Mouse (Mus musculus): ENCODE data around the gene Wipf3. TPM values are rescaled to one million over a fixed set of nuclear protein-coding genes. Genes with fewer than 3 reads are reported as not detected.

The Wipf3 gene
- polyA plus RNA-seq, 1 experiment: 0.37 TPM

GRCm38 (mm10) chr6:54472846-54473715 lies 43.7 kb downstream of the Wipf3 start:
- no peaks in the 10 kb centered on the region; the same call in 1 of the 2 replicates for H3K4me1 ChIP-seq (ENCODE audit: control insufficient read depth, insufficient read depth, low read length)

DNA sequence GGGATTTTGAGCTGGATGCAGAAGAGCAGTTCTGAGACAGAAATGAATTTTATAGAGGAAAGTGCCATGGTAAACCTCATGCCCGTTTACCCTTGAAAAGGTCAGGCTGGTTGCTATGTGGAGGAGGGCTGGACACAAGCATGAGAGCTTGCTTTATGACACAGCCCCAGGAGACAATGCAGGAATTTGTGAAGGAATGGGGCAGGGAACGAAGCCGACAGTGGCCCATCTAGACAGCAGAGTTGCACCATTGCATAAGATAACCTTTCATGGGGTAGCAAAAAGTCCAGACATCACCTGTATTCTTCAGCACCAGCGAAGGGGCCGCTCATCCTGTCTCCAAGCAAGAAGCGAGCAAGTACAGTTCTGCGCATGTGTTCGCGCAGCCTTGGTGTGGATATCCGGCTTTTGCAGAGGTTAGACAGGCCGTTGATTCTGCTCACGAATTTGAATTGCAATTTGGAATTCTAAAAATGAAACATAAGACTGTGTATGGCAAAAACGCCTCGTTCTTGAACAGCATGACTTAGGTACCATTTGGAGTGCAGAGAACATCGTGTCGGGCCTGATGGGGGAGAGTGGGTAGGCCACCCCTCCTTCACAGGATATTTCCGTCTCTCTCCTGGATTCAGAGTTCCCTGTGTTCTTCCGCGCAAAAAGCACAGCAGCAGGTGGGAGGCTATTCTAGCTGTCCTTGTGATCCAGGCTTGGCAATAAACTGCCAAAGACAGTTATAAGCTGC lies 46.7 kb downstream of the Wipf3 start:
- H3K27ac ChIP-seq (ENCODE audit: control insufficient read depth, insufficient read depth, low read depth, low read length, poor library complexity): no peak overlapping the region
- no peak for TF ChIP-seq POLR2A (IDR thresholded peaks at IDR 0.05; ENCODE audit: borderline replicate concordance, control insufficient read depth, low read depth, low read length)
- TF ChIP-seq CTCF (IDR thresholded peaks at IDR 0.05; ENCODE audit: control insufficient read depth, insufficient read depth, low read length): no peak
- 89% methylated on average over 19 of the region's 19 CpGs for WGBS
- H3K4me3 ChIP-seq (replicated peaks; ENCODE audit: control insufficient read depth, low read depth, low read length): no peak overlapping the region
- no peaks in the 10 kb centered on the region; the same call in 1 of the 2 replicates for H3K4me1 ChIP-seq (ENCODE audit: control insufficient read depth, insufficient read depth, low read length)

More at GRCm38 (mm10) chr6:54472846-54473715, 43.7 kb downstream of the Wipf3 start:
- Histone ChIP-seq H3K4me3 (replicated peaks; ENCODE audit: control insufficient read depth, low read depth, low read length) (no peak overlapping the region), H3K27ac (ENCODE audit: control insufficient read depth, insufficient read depth, low read depth, low read length, poor library complexity) (no peak overlapping the region)
- 73% methylated on average over 8 of the region's 8 CpGs for WGBS
- TF ChIP-seq POLR2A (IDR thresholded peaks at IDR 0.05; ENCODE audit: borderline replicate concordance, control insufficient read depth, low read depth, low read length) (no peak), CTCF (IDR thresholded peaks at IDR 0.05; ENCODE audit: control insufficient read depth, insufficient read depth, low read length) (no peak)

GRCm38 (mm10) chr6:54478646-54479324 lies 49.4 kb downstream of the Wipf3 start:
- TF ChIP-seq CTCF (IDR thresholded peaks at IDR 0.05; ENCODE audit: control insufficient read depth, insufficient read depth, low read length): no peak
- no peak for TF ChIP-seq POLR2A (IDR thresholded peaks at IDR 0.05; ENCODE audit: borderline replicate concordance, control insufficient read depth, low read depth, low read length)
- Histone ChIP-seq H3K4me3 (replicated peaks; ENCODE audit: control insufficient read depth, low read depth, low read length) (no peak overlapping the region), H3K4me1 (ENCODE audit: control insufficient read depth, insufficient read depth, low read length) (no peaks in the 10 kb centered on the region; the same call in 1 of the 2 replicates), H3K27ac (ENCODE audit: control insufficient read depth, insufficient read depth, low read depth, low read length, poor library complexity) (no peak overlapping the region)
- 71% methylated on average over 5 of the region's 5 CpGs for WGBS

- WGBS: 84% methylated on average over 15 of the region's 15 CpGs
- H3K4me3 ChIP-seq (replicated peaks; ENCODE audit: control insufficient read depth, low read depth, low read length): no peak overlapping the region
- no peak overlapping the region for H3K27ac ChIP-seq (ENCODE audit: control insufficient read depth, insufficient read depth, low read depth, low read length, poor library complexity)
- no peaks in the 10 kb centered on the region; the same call in 1 of the 2 replicates for H3K4me1 ChIP-seq (ENCODE audit: control insufficient read depth, insufficient read depth, low read length)
- TF ChIP-seq CTCF (IDR thresholded peaks at IDR 0.05; ENCODE audit: control insufficient read depth, insufficient read depth, low read length) (no peak), POLR2A (IDR thresholded peaks at IDR 0.05; ENCODE audit: borderline replicate concordance, control insufficient read depth, low read depth, low read length) (no peak)
Measured at GRCm38 (mm10) chr6:54481390-54482112, 52.1 kb downstream of the Wipf3 start.

DNA sequence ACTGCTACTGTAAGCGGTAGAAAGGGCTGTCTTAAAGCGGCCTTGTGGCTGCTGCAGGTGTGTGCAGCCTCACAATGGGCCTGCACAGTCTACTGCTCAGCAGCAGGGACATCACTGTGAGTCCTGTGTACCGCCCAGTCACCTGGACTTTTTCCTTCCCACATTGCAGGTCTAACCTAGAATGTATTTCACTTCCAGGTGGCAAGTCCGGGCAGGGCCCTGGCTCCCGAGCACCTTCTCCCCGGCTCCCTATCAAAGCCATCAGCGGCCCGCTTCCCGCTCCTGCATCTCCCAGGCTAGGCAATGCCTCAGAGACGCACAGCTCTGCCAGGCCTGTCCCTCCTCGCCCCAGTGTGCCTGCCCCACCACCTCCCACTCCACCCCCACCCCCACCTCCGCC lies 55.6 kb downstream of the Wipf3 start:
- 56% methylated on average over 12 of the region's 12 CpGs for WGBS
- Histone ChIP-seq H3K4me3 (replicated peaks; ENCODE audit: control insufficient read depth, low read depth, low read length) (no peak overlapping the region), H3K4me1 (ENCODE audit: control insufficient read depth, insufficient read depth, low read length) (no peaks in the 10 kb centered on the region), H3K27ac (ENCODE audit: control insufficient read depth, insufficient read depth, low read depth, low read length, poor library complexity) (no peak overlapping the region)
- TF ChIP-seq POLR2A (IDR thresholded peaks at IDR 0.05; ENCODE audit: borderline replicate concordance, control insufficient read depth, low read depth, low read length) (no peak), CTCF (IDR thresholded peaks at IDR 0.05; ENCODE audit: control insufficient read depth, insufficient read depth, low read length) (no peak)

- no peak for TF ChIP-seq POLR2A (IDR thresholded peaks at IDR 0.05; ENCODE audit: borderline replicate concordance, control insufficient read depth, low read depth, low read length)
- no peak for TF ChIP-seq CTCF (IDR thresholded peaks at IDR 0.05; ENCODE audit: control insufficient read depth, insufficient read depth, low read length)
- Histone ChIP-seq H3K4me1 (ENCODE audit: control insufficient read depth, insufficient read depth, low read length) (no peaks in the 10 kb centered on the region), H3K27ac (ENCODE audit: control insufficient read depth, insufficient read depth, low read depth, low read length, poor library complexity) (no peak overlapping the region), H3K4me3 (replicated peaks; ENCODE audit: control insufficient read depth, low read depth, low read length) (no peak overlapping the region)
- WGBS: 21% methylated on average over 23 of the region's 25 CpGs
Measured at GRCm38 (mm10) chr6:54485435-54485901, 56.1 kb downstream of the Wipf3 start.

DNA sequence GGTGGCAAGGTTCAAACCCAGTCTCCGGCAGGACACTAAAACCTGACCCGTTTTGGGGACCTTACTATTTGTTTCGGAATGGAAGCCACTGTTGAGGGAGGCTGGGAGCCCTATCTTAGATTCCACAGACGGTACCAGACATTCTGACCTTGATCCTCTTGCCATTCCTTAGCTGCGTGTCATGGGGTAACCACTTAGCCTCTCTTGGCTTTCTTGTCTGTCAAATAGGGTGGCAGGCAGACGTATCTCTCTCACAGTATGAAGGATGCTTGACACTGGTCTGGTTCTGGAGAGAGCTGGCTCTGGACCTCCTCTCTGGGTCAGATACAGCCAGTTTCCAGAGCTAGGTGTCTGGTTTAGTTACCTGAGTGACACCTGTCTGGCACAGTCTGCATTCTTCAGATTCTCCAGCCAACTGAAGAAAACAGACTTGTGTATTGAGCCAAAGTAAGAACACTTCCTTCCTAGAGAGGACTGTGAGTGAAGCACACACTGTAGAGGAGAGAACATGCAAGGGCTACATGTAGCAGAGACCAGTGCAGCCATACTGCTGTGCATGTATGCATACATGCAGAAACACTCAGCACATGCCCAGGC lies 56.7 kb downstream of the Wipf3 start:
- H3K4me3 ChIP-seq (replicated peaks; ENCODE audit: control insufficient read depth, low read depth, low read length): no peak overlapping the region
- WGBS: 58% methylated on average over 6 of the region's 6 CpGs
- TF ChIP-seq CTCF (IDR thresholded peaks at IDR 0.05; ENCODE audit: control insufficient read depth, insufficient read depth, low read length) (no peak), POLR2A (IDR thresholded peaks at IDR 0.05; ENCODE audit: borderline replicate concordance, control insufficient read depth, low read depth, low read length) (no peak)

More for the DNA sequence above, 56.7 kb downstream of the Wipf3 start:
- no peak overlapping the region for H3K27ac ChIP-seq (ENCODE audit: control insufficient read depth, insufficient read depth, low read depth, low read length, poor library complexity)
- H3K4me1 ChIP-seq (ENCODE audit: control insufficient read depth, insufficient read depth, low read length): no peaks in the 10 kb centered on the region

Data from bone marrow, adult 2 months (tissue).